Mouse (Mus musculus) granulocyte monocyte progenitor cell, adult 5-6 weeks (primary cell): ENCODE measurements at regions not wholly inside any gene's neighbourhood (a gene's known extent, or its start where the extent isn't known, plus 50 kb on each side); places are given as distances from the start of the nearest gene placed in this dataset.

Experiments used
- ATAC-seq: replicated peaks from 2 replicates; pipeline ENCODE4 v1.8.0; 2016; ENCODE audit warnings: mild to moderate bottlenecking, moderate TSS enrichment, inconsistent platforms; ENCODE audit not compliant: poor library complexity, severe bottlenecking

- ATAC-seq = peak; percentile 94
Measured at GRCm38 (mm10) chr13:107944831-107945230, 99.4 kb upstream of the Smim15 start.

- no peak for ATAC-seq
Measured at GRCm38 (mm10) chr13:107942979-107943378, 101.3 kb upstream of the Smim15 start.

- no peak for ATAC-seq
Measured at GRCm38 (mm10) chr13:107942297-107942962, 101.8 kb upstream of the Smim15 start.

- ATAC-seq = peak; percentile 23; the same call in 1 of the 2 replicates
Measured at GRCm38 (mm10) chr13:107939916-107940646, 104.2 kb upstream of the Smim15 start.

GRCm38 (mm10) chr13:107935611-107936010, 108.6 kb upstream of the Smim15 start:
- ATAC-seq = no peak

- peak; percentile 52 for ATAC-seq
Measured at GRCm38 (mm10) chr13:107934691-107935090, 109.6 kb upstream of the Smim15 start.

GRCm38 (mm10) chr13:107933598-107934571, 110.4 kb upstream of the Smim15 start:
- ATAC-seq = no peak

- no peak for ATAC-seq
Measured at GRCm38 (mm10) chr13:107932423-107933032, 111.7 kb upstream of the Smim15 start.

- no peak for ATAC-seq
Measured at GRCm38 (mm10) chr13:107931216-107931615, 113.0 kb upstream of the Smim15 start.

- 0 out of 2 replicates have a peak, but pooled peaks have one; percentile 52 for ATAC-seq
Measured at GRCm38 (mm10) chr13:107927499-107928215, 116.6 kb upstream of the Smim15 start.

GRCm38 (mm10) chr13:107925470-107925869, 118.8 kb upstream of the Smim15 start:
- ATAC-seq = no peak

- ATAC-seq = no peak
Measured at GRCm38 (mm10) chr13:107923129-107924114, 120.8 kb upstream of the Smim15 start.

- ATAC-seq = no peak
Measured at GRCm38 (mm10) chr13:107919403-107919802, 124.8 kb upstream of the Smim15 start.

- peak; percentile 57 for ATAC-seq
Measured at GRCm38 (mm10) chr13:107918478-107918877, 125.8 kb upstream of the Smim15 start.

- 0 out of 2 replicates have a peak, but pooled peaks have one; percentile 25 for ATAC-seq
Measured at GRCm38 (mm10) chr13:107918065-107918464, 126.2 kb upstream of the Smim15 start.

GRCm38 (mm10) chr13:107917564-107917963, 126.7 kb upstream of the Smim15 start:
- ATAC-seq = peak; percentile 52; the same call in 1 of the 2 replicates

GRCm38 (mm10) chr13:107910125-107910524, 134.1 kb upstream of the Smim15 start:
- ATAC-seq = no peak

- ATAC-seq = no peak
Measured at GRCm38 (mm10) chr13:107909343-107910067, 134.7 kb upstream of the Smim15 start.
